Mouse (Mus musculus) G1E (cell line): ENCODE results near the gene Psmc3ip.

Experiments used
- CTCF ChIP-seq: IDR thresholded peaks from 2 replicates; pipeline ENCODE4 v1.5.1; 2012; ENCODE audit warnings: low read depth, low read length, inconsistent platforms, mixed read lengths
- GATA1 ChIP-seq: IDR thresholded peaks from 2 replicates; pipeline ENCODE4 v1.6.1; 2012; ENCODE audit warnings: borderline replicate concordance, low read length, inconsistent platforms, mixed read lengths

GRCm38 (mm10) chr11:101069391-101070188 lies 25.6 kb downstream of the Psmc3ip start, which contains the start of gene Naglu:
- no peak for TF ChIP-seq CTCF
- no peak for TF ChIP-seq GATA1
